Mouse (Mus musculus) lung, postnatal 14 days (tissue): ENCODE data around the gene Aftph.
"Not testable (repeated sequence)": the region's sequence is repeated elsewhere in the genome, so short reads cannot be mapped to it uniquely, and the experiment has no call there.

Experiments used
- DNase-seq: peaks from one replicate; pipeline ENCODE4 v3.0.0; 2021

The Aftph gene

GRCm38 (mm10) chr11:20741201-20742100, at the start of gene Aftph:
Gene Aftph (minus strand): TSS chr11:20741589.
- DNase-seq, result peak; percentile 99

GRCm38 (mm10) chr11:20789015-20789414, 47.6 kb upstream of the Aftph start:
- DNase-seq, result no peak

GRCm38 (mm10) chr11:20788070-20788469, 46.7 kb upstream of the Aftph start:
- no peak for DNase-seq

- no peak for DNase-seq
Observed at GRCm38 (mm10) chr11:20786191-20786590, 44.8 kb upstream of the Aftph start.

GRCm38 (mm10) chr11:20785186-20785585, 43.8 kb upstream of the Aftph start:
- no peak for DNase-seq

GRCm38 (mm10) chr11:20784776-20785175, 43.4 kb upstream of the Aftph start:
- no peak for DNase-seq

GRCm38 (mm10) chr11:20783467-20783866, 42.1 kb upstream of the Aftph start:
- no peak for DNase-seq

- no peak for DNase-seq
Observed at GRCm38 (mm10) chr11:20782620-20783019, 41.2 kb upstream of the Aftph start.

- no peak for DNase-seq
Observed at GRCm38 (mm10) chr11:20780312-20780711, 38.9 kb upstream of the Aftph start.

GRCm38 (mm10) chr11:20778861-20779563, 37.6 kb upstream of the Aftph start:
- no peak for DNase-seq

GRCm38 (mm10) chr11:20778298-20778697, 36.9 kb upstream of the Aftph start:
- DNase-seq, result no peak

- no peak for DNase-seq
Observed at GRCm38 (mm10) chr11:20776668-20777067, 35.3 kb upstream of the Aftph start.

- no peak for DNase-seq
Observed at GRCm38 (mm10) chr11:20772642-20773041, 31.3 kb upstream of the Aftph start.

- DNase-seq, result not testable (repeated sequence)
Observed at GRCm38 (mm10) chr11:20771827-20772226, 30.4 kb upstream of the Aftph start.

GRCm38 (mm10) chr11:20761984-20762383, 20.6 kb upstream of the Aftph start:
- DNase-seq, result not testable (repeated sequence)

- no peak for DNase-seq
Observed at GRCm38 (mm10) chr11:20750573-20750972, 9.2 kb upstream of the Aftph start.

- no peak for DNase-seq
Observed at GRCm38 (mm10) chr11:20743353-20743752, 2.0 kb upstream of the Aftph start.

GRCm38 (mm10) chr11:20742361-20742897, 1.0 kb upstream of the Aftph start:
- peak; percentile 74 for DNase-seq

- peak; percentile 37 for DNase-seq
Observed at GRCm38 (mm10) chr11:20740481-20741200, 748 bp downstream of the Aftph start.

- DNase-seq, result no peak
Observed at GRCm38 (mm10) chr11:20734066-20734465, 7.3 kb downstream of the Aftph start.

- DNase-seq, result peak; percentile 37
Observed at GRCm38 (mm10) chr11:20733486-20734030, 7.8 kb downstream of the Aftph start.

- DNase-seq, result no peak
Observed at GRCm38 (mm10) chr11:20729403-20729802, 12.0 kb downstream of the Aftph start.

- DNase-seq, result no peak
Observed at GRCm38 (mm10) chr11:20728044-20728443, 13.3 kb downstream of the Aftph start.
